Comparison of ENCODE assay signal across 16 mouse cellular contexts in the genomic region with DNA sequence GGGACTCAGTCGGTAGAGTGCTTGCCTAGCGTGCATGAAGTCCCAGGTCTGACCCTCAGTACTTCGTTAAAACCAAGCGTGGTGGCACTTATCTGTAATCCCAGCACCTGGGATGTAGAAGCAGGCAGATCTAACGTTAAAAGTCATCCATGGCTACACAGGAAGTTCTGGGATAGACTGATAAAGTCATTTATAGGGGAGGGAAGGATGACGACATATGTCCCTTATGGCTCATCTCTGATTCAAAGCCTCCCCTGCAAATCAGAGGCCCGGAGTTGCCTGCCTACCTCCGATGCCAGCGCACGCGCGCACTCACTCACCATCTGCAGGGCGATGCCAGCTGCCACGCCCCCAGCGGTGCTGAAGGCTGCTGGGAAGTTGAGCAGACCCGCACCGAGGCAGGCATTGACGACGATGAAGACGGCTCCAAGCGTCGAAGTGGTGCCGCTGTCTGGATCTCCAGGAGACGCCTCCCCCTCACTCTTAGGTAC. TPM values are rescaled to one million over a fixed set of nuclear protein-coding genes. Genes with fewer than 3 reads are reported as not detected.
DNase-seq lines count a peak whose midpoint lies in the region; ATAC-seq and TF ChIP-seq lines count a peak whose summit lies in the region.
"Had no signal": no experiment of that assay in that cellular context is flagged by ENCODE, and none has a peak within 500 bp of the region (broad histone marks: within the 10 kb centered on the region; RNA-seq: fewer than 3 reads in every experiment).

No protein-coding gene starts in this region.

- no peaks in the 10 kb centered on the region for H3K27me3 ChIP-seq in forebrain, embryonic 14.5 days (replicated peaks; ENCODE audit: control insufficient read depth, insufficient read depth, low read length)
- no peaks in the 10 kb centered on the region for H3K27me3 ChIP-seq in forebrain, embryonic 16.5 days (replicated peaks; ENCODE audit: control insufficient read depth, insufficient read depth, low read length)
- no peaks in the 10 kb centered on the region for H3K27me3 ChIP-seq in midbrain, embryonic 11.5 days (ENCODE audit: control insufficient read depth, insufficient read depth, low read length)
- H3K27me3 ChIP-seq in midbrain, embryonic 14.5 days (ENCODE audit: control insufficient read depth, insufficient read depth, low read length), result no peaks in the 10 kb centered on the region
- no peaks in the 10 kb centered on the region for H3K27me3 ChIP-seq in liver, postnatal 0 days (ENCODE audit: insufficient read depth, low read length)
- H3K27me3 ChIP-seq: forebrain, embryonic 12.5 days had no signal

- no peak for TF ChIP-seq CTCF in liver, postnatal 0 days (IDR thresholded peaks at IDR 0.05; ENCODE audit: low read depth)

- H3K9ac ChIP-seq in forebrain, embryonic 14.5 days (ENCODE audit: low read length), result no peak overlapping the region
- H3K9ac ChIP-seq in forebrain, embryonic 16.5 days (replicated peaks; ENCODE audit: low read depth, low read length), result no peak overlapping the region
- H3K9ac ChIP-seq in midbrain, embryonic 11.5 days (ENCODE audit: low read length), result no peak overlapping the region
- H3K9ac ChIP-seq in midbrain, embryonic 14.5 days (replicated peaks; ENCODE audit: low read length), result no peak overlapping the region
- H3K9ac ChIP-seq in liver, postnatal 0 days (replicated peaks), result no peak overlapping the region
- H3K9ac ChIP-seq: forebrain, embryonic 12.5 days had no signal

- H3K4me3 ChIP-seq in forebrain, embryonic 14.5 days (ENCODE audit: low read depth, low read length), result no peak overlapping the region
- H3K4me3 ChIP-seq in forebrain, embryonic 16.5 days (replicated peaks; ENCODE audit: low read length), result no peak overlapping the region
- H3K4me3 ChIP-seq in midbrain, embryonic 11.5 days (ENCODE audit: low read depth, low read length), result no peak overlapping the region
- H3K4me3 ChIP-seq in midbrain, embryonic 14.5 days (replicated peaks; ENCODE audit: low read depth, low read length), result no peak overlapping the region
- no peak overlapping the region for H3K4me3 ChIP-seq in liver, postnatal 0 days (ENCODE audit: low read depth, low read length)
- H3K4me3 ChIP-seq: forebrain, embryonic 12.5 days; left cerebral cortex, adult 2 months; midbrain, embryonic 10.5 days had no signal

- peaks cover 38% of the 10 kb centered on the region for H3K36me3 ChIP-seq in forebrain, embryonic 14.5 days (ENCODE audit: control insufficient read depth, insufficient read depth, low read length)
- H3K36me3 ChIP-seq in forebrain, embryonic 16.5 days (ENCODE audit: control insufficient read depth, insufficient read depth), result peaks cover 7% of the 10 kb centered on the region; the same call in 1 of the 2 replicates
- H3K36me3 ChIP-seq in midbrain, embryonic 11.5 days (ENCODE audit: control insufficient read depth, insufficient read depth, low read length), result 0 out of 2 replicates have a peak, but pooled peaks cover 3% of the 10 kb centered on the region
- H3K36me3 ChIP-seq in midbrain, embryonic 14.5 days (ENCODE audit: control insufficient read depth, insufficient read depth, low read length), result peaks cover 39% of the 10 kb centered on the region
- peaks cover 16% of the 10 kb centered on the region; the same call in 1 of the 2 replicates for H3K36me3 ChIP-seq in liver, postnatal 0 days (replicated peaks; ENCODE audit: insufficient read depth, low read length)

- TF ChIP-seq EP300 in liver, postnatal 0 days (IDR thresholded peaks at IDR 0.05; ENCODE audit: low read depth), result peak; percentile 56; the same call in 1 of the 2 replicates

- no peak overlapping the region for H3K27ac ChIP-seq in forebrain, embryonic 14.5 days (ENCODE audit: low read depth, low read length)
- H3K27ac ChIP-seq in forebrain, embryonic 16.5 days (ENCODE audit: low read length), result no peak overlapping the region
- H3K27ac ChIP-seq in midbrain, embryonic 11.5 days (ENCODE audit: low read depth, low read length), result no peak overlapping the region
- H3K27ac ChIP-seq in midbrain, embryonic 14.5 days (replicated peaks; ENCODE audit: low read depth, low read length), result no peak overlapping the region
- H3K27ac ChIP-seq in liver, postnatal 0 days (ENCODE audit: low read depth), result no peak overlapping the region
- H3K27ac ChIP-seq: forebrain, embryonic 12.5 days; kidney, postnatal 0 days; left cerebral cortex, adult 2 months; midbrain, embryonic 10.5 days; stomach, postnatal 0 days had no signal

- ATAC-seq in forebrain, embryonic 14.5 days, result 0 out of 2 replicates have a peak, but pooled peaks have one; percentile 18
- ATAC-seq in forebrain, embryonic 16.5 days, result no peak
- no peak for ATAC-seq in midbrain, embryonic 11.5 days (ENCODE audit: low FRiP score)
- ATAC-seq in midbrain, embryonic 14.5 days (ENCODE audit: low FRiP score, low TSS enrichment), result no peak
- peak; percentile 26; the same call in 1 of the 2 replicates for ATAC-seq in liver, postnatal 0 days
- ATAC-seq in granulocyte monocyte progenitor cell, adult 5-6 weeks (replicated peaks; ENCODE audit: poor library complexity, severe bottlenecking), result no peak
- ATAC-seq: inflammation-experienced regulatory T-cells, adult 6 months; lung, postnatal 0 days had no signal

- no peaks in the 10 kb centered on the region for H3K9me3 ChIP-seq in forebrain, embryonic 14.5 days (replicated peaks; ENCODE audit: control insufficient read depth, low read length)
- no peaks in the 10 kb centered on the region for H3K9me3 ChIP-seq in forebrain, embryonic 16.5 days (ENCODE audit: control insufficient read depth, low read length)
- no peaks in the 10 kb centered on the region for H3K9me3 ChIP-seq in midbrain, embryonic 11.5 days (ENCODE audit: control insufficient read depth, low read length)
- no peaks in the 10 kb centered on the region for H3K9me3 ChIP-seq in midbrain, embryonic 14.5 days (ENCODE audit: control insufficient read depth, low read length)
- no peaks in the 10 kb centered on the region for H3K9me3 ChIP-seq in liver, postnatal 0 days (ENCODE audit: low read length)
- H3K9me3 ChIP-seq: forebrain, embryonic 12.5 days; midbrain, embryonic 10.5 days had no signal

- no peak overlapping the region for H3K4me2 ChIP-seq in forebrain, embryonic 14.5 days (ENCODE audit: low read length)
- H3K4me2 ChIP-seq in forebrain, embryonic 16.5 days (ENCODE audit: low read length), result no peak overlapping the region
- H3K4me2 ChIP-seq in midbrain, embryonic 11.5 days, result no peak overlapping the region
- H3K4me2 ChIP-seq in midbrain, embryonic 14.5 days (ENCODE audit: low read length), result no peak overlapping the region
- H3K4me2 ChIP-seq in liver, postnatal 0 days (ENCODE audit: low read depth, low read length), result no peak overlapping the region
- H3K4me2 ChIP-seq: forebrain, embryonic 12.5 days had no signal

- DNase-seq in forebrain, embryonic 14.5 days (ENCODE audit: low spot score), result no peak
- peak; percentile 75 for DNase-seq in midbrain, embryonic 11.5 days (ENCODE audit: low spot score, missing footprints)
- no peak for DNase-seq in midbrain, embryonic 14.5 days
- peak; percentile 48 for DNase-seq in R1 (ENCODE audit: low read depth, low spot score)
- DNase-seq in liver, postnatal 0 days, result no peak
- DNase-seq in ovary, postnatal 10 days (ENCODE audit: low spot score), result no peak
- DNase-seq: cerebellum, adult 9-11 months had no signal

- peaks cover 8% of the 10 kb centered on the region for H3K4me1 ChIP-seq in forebrain, embryonic 14.5 days (ENCODE audit: control insufficient read depth, insufficient read depth, low read length)
- H3K4me1 ChIP-seq in forebrain, embryonic 16.5 days (replicated peaks; ENCODE audit: control insufficient read depth, insufficient read depth, low read length), result peaks cover 10% of the 10 kb centered on the region
- peaks cover 6% of the 10 kb centered on the region for H3K4me1 ChIP-seq in midbrain, embryonic 11.5 days (ENCODE audit: control insufficient read depth, insufficient read depth, low read length)
- peaks cover 8% of the 10 kb centered on the region for H3K4me1 ChIP-seq in midbrain, embryonic 14.5 days (ENCODE audit: control insufficient read depth, insufficient read depth, low read length)
- H3K4me1 ChIP-seq in liver, postnatal 0 days (ENCODE audit: insufficient read depth), result peaks cover 7% of the 10 kb centered on the region

- 83% methylated on average over 24 of the region's 24 CpGs for WGBS in forebrain, embryonic 14.5 days
- 84% methylated on average over 24 of the region's 24 CpGs for WGBS in forebrain, embryonic 16.5 days
- WGBS in midbrain, embryonic 11.5 days, result 79% methylated on average over 24 of the region's 24 CpGs
- 82% methylated on average over 24 of the region's 24 CpGs for WGBS in midbrain, embryonic 14.5 days
- WGBS in liver, postnatal 0 days (ENCODE audit: insufficient replicate concordance), result 65% methylated on average over 24 of the region's 24 CpGs

RNA-seq across cellular contexts. Expression of gene Slc38a7, which starts 5.2 kb away (rescaled TPM):
- polyA plus RNA-seq in forebrain, embryonic 14.5 days (2014; fragmentation: Nextera tagmentation; extraction: Ambion mirVana), result 25.4 and 27.5 TPM in 2 replicates
- 29.9 and 31.1 TPM in 2 replicates for polyA plus RNA-seq in forebrain, embryonic 16.5 days (2015; fragmentation: Nextera tagmentation; extraction: Ambion mirVana)
- 16.5 and 17.2 TPM in 2 replicates for polyA plus RNA-seq in midbrain, embryonic 11.5 days (2014; fragmentation: Nextera tagmentation; extraction: Ambion mirVana)
- polyA plus RNA-seq in midbrain, embryonic 14.5 days (2014; fragmentation: Nextera tagmentation; extraction: Ambion mirVana), result 27.0 and 27.5 TPM in 2 replicates
- polyA plus RNA-seq in liver, postnatal 0 days (2015; fragmentation: Nextera tagmentation; extraction: Ambion mirVana), result 7.0 and 9.4 TPM in 2 replicates
- 8.2 and 21.8 TPM in 2 replicates for total RNA-seq in granulocyte monocyte progenitor cell, adult 5-6 weeks (2014; fragmentation: Nextera tagmentation)
- total RNA-seq in granulocyte monocyte progenitor cell, adult 5-6 weeks (2017), result 7.0 and 8.4 TPM in 2 replicates

RNA-seq across cellular contexts. Expression of gene Sap18b, which starts 23.0 kb away (rescaled TPM):
- polyA plus RNA-seq in forebrain, embryonic 14.5 days (2014; fragmentation: Nextera tagmentation; extraction: Ambion mirVana), result 271 and 294 TPM in 2 replicates
- polyA plus RNA-seq in forebrain, embryonic 16.5 days (2015; fragmentation: Nextera tagmentation; extraction: Ambion mirVana), result 219 and 261 TPM in 2 replicates
- 398 and 408 TPM in 2 replicates for polyA plus RNA-seq in midbrain, embryonic 11.5 days (2014; fragmentation: Nextera tagmentation; extraction: Ambion mirVana)
- 225 and 233 TPM in 2 replicates for polyA plus RNA-seq in midbrain, embryonic 14.5 days (2014; fragmentation: Nextera tagmentation; extraction: Ambion mirVana)
- polyA plus RNA-seq in liver, postnatal 0 days (2015; fragmentation: Nextera tagmentation; extraction: Ambion mirVana), result 281 and 290 TPM in 2 replicates
- total RNA-seq in granulocyte monocyte progenitor cell, adult 5-6 weeks (2014; fragmentation: Nextera tagmentation), result 28.5 and 140 TPM in 2 replicates
- total RNA-seq in granulocyte monocyte progenitor cell, adult 5-6 weeks (2017), result 184 and 222 TPM in 2 replicates

RNA-seq across cellular contexts. Expression of gene Got2, which starts 40.2 kb away (rescaled TPM):
- polyA plus RNA-seq in forebrain, embryonic 14.5 days (2014; fragmentation: Nextera tagmentation; extraction: Ambion mirVana), result 107 and 116 TPM in 2 replicates
- polyA plus RNA-seq in forebrain, embryonic 16.5 days (2015; fragmentation: Nextera tagmentation; extraction: Ambion mirVana), result 170 and 175 TPM in 2 replicates
- polyA plus RNA-seq in midbrain, embryonic 11.5 days (2014; fragmentation: Nextera tagmentation; extraction: Ambion mirVana), result 84.1 and 88.6 TPM in 2 replicates
- polyA plus RNA-seq in midbrain, embryonic 14.5 days (2014; fragmentation: Nextera tagmentation; extraction: Ambion mirVana), result 84.6 and 215 TPM in 2 replicates
- 299 and 308 TPM in 2 replicates for polyA plus RNA-seq in liver, postnatal 0 days (2015; fragmentation: Nextera tagmentation; extraction: Ambion mirVana)
- total RNA-seq in granulocyte monocyte progenitor cell, adult 5-6 weeks (2014; fragmentation: Nextera tagmentation), result 222 and 244 TPM in 2 replicates
- 110 and 114 TPM in 2 replicates for total RNA-seq in granulocyte monocyte progenitor cell, adult 5-6 weeks (2017)

RNA-seq across cellular contexts. Expression of gene Cnot1, which starts 40.8 kb away (rescaled TPM):
- 63.0 and 66.4 TPM in 2 replicates for polyA plus RNA-seq in forebrain, embryonic 14.5 days (2014; fragmentation: Nextera tagmentation; extraction: Ambion mirVana)
- 58.5 and 58.7 TPM in 2 replicates for polyA plus RNA-seq in forebrain, embryonic 16.5 days (2015; fragmentation: Nextera tagmentation; extraction: Ambion mirVana)
- polyA plus RNA-seq in midbrain, embryonic 11.5 days (2014; fragmentation: Nextera tagmentation; extraction: Ambion mirVana), result 109 and 111 TPM in 2 replicates
- 50.8 and 76.9 TPM in 2 replicates for polyA plus RNA-seq in midbrain, embryonic 14.5 days (2014; fragmentation: Nextera tagmentation; extraction: Ambion mirVana)
- polyA plus RNA-seq in liver, postnatal 0 days (2015; fragmentation: Nextera tagmentation; extraction: Ambion mirVana), result 11.6 and 16.0 TPM in 2 replicates
- total RNA-seq in granulocyte monocyte progenitor cell, adult 5-6 weeks (2014; fragmentation: Nextera tagmentation), result 283 and 320 TPM in 2 replicates
- total RNA-seq in granulocyte monocyte progenitor cell, adult 5-6 weeks (2017), result 99.3 and 113 TPM in 2 replicates

Comparison
In these comparisons a context has a peak if more than half of its experiments do, and no peak if none do; other contexts are left out.
1. ATAC-seq: peak in forebrain, embryonic 14.5 days (single experiment) and liver, postnatal 0 days (single experiment); none in forebrain, embryonic 16.5 days (single experiment), midbrain, embryonic 11.5 days (single experiment), midbrain, embryonic 14.5 days (single experiment) and granulocyte monocyte progenitor cell, adult 5-6 weeks (single experiment).
2. DNase-seq: peak in midbrain, embryonic 11.5 days (single experiment) and R1 (single experiment); none in forebrain, embryonic 14.5 days (single experiment), midbrain, embryonic 14.5 days (single experiment), liver, postnatal 0 days (single experiment) and ovary, postnatal 10 days (single experiment).